Mouse (Mus musculus) thymus, adult 2 months (tissue): ENCODE measurements around the gene Tctex1d4. TPM values are rescaled to one million over a fixed set of nuclear protein-coding genes. Genes with fewer than 3 reads are reported as not detected.

Experiments
- DNase-seq: peaks from one replicate; pipeline ENCODE4 v3.0.0; 2021
- H3K27ac ChIP-seq: fragments of 200-500 bp; 2 replicates; pipeline ENCODE4 v1.5.1; 2012; ENCODE audit warnings: low read length, control low read depth; ENCODE audit not compliant: control insufficient read depth, insufficient read depth
- H3K27me3 ChIP-seq: fragments of 200-500 bp; 2 replicates; pipeline ENCODE4 v1.6.1; 2012; ENCODE audit warnings: mild to moderate bottlenecking, low read length, moderate library complexity, mixed read lengths; ENCODE audit not compliant: control insufficient read depth, insufficient read depth
- H3K36me3 ChIP-seq: fragments of 200-500 bp; 2 replicates; pipeline ENCODE4 v1.6.1; 2012; ENCODE audit warnings: mild to moderate bottlenecking, low read length, moderate library complexity; ENCODE audit not compliant: control insufficient read depth, insufficient read depth
- H3K4me1 ChIP-seq: fragments of 200-500 bp; replicated peaks from 2 replicates; pipeline ENCODE4 v1.6.1; 2012; ENCODE audit warnings: low read length; ENCODE audit not compliant: control insufficient read depth, insufficient read depth
- H3K4me3 ChIP-seq: fragments of 200-500 bp; 2 replicates; pipeline ENCODE4 v1.5.1; 2012; ENCODE audit warnings: mild to moderate bottlenecking, low read length, control low read depth, moderate library complexity; ENCODE audit not compliant: control insufficient read depth, insufficient read depth
- CTCF ChIP-seq: fragments of 200-500 bp; IDR thresholded peaks from 2 replicates; pipeline ENCODE4 v1.5.1; 2012; ENCODE audit warnings: mild to moderate bottlenecking, control low read depth, low read length, moderate library complexity, borderline replicate concordance; ENCODE audit not compliant: control insufficient read depth, poor library complexity, insufficient read depth; ENCODE audit errors: extremely low read depth
- POLR2A ChIP-seq: fragments of 200-500 bp; IDR thresholded peaks from 2 replicates; pipeline ENCODE4 v1.6.1; 2012; ENCODE audit warnings: mild to moderate bottlenecking, low read length, control low read depth, moderate library complexity; ENCODE audit not compliant: control insufficient read depth, poor library complexity, insufficient read depth; ENCODE audit errors: extremely low read depth
- WGBS: fragments of 180-500 bp; shearing (Covaris S2); methylation state at CpG from one replicate; pipeline ENCODE4 v1.1.7; 2018; 5-methylcytosine and 5-hydroxymethylcytosine counted together
- polyA plus RNA-seq: library from polyadenylated mRNA; depleted of rRNA; stranded (reverse); fragments of >200 nt; gene quantifications from 2 replicates; pipeline ENCODE4 v1.2.3, GENCODE M21; 2012

Gene Tctex1d4
- polyA plus RNA-seq, 1 experiment, result 1.1 TPM

DNA sequence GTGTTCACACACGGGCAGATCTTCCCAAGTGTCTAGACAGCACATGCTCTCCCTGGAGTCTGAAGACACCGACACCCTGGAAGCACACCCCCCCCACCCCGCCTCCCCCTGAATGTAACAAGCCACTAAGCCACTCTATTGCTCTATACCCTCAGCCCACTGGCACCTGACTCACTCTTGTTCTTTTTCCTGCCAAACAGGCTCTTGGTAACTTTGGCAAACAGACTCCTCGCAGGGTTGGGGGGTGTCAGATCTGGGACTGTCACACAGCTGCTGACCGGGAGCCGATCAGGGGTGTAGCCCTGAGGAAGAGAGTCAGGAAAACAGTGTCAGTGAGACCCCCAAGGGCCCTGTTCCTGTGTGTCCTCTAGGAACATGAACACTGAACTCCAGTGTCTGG, 4.6 kb downstream of the Tctex1d4 start:
- no peak for TF ChIP-seq POLR2A
- no peak for TF ChIP-seq CTCF
- Histone ChIP-seq H3K27ac (no peak overlapping the region), H3K36me3 (no peaks in the 10 kb centered on the region), H3K4me1 (peaks cover 17% of the 10 kb centered on the region), H3K27me3 (no peaks in the 10 kb centered on the region; the same call in 1 of the 2 replicates), H3K4me3 (no peak overlapping the region)
- 95% methylated on average over 6 of the region's 6 CpGs for WGBS
- no peak for DNase-seq

DNA sequence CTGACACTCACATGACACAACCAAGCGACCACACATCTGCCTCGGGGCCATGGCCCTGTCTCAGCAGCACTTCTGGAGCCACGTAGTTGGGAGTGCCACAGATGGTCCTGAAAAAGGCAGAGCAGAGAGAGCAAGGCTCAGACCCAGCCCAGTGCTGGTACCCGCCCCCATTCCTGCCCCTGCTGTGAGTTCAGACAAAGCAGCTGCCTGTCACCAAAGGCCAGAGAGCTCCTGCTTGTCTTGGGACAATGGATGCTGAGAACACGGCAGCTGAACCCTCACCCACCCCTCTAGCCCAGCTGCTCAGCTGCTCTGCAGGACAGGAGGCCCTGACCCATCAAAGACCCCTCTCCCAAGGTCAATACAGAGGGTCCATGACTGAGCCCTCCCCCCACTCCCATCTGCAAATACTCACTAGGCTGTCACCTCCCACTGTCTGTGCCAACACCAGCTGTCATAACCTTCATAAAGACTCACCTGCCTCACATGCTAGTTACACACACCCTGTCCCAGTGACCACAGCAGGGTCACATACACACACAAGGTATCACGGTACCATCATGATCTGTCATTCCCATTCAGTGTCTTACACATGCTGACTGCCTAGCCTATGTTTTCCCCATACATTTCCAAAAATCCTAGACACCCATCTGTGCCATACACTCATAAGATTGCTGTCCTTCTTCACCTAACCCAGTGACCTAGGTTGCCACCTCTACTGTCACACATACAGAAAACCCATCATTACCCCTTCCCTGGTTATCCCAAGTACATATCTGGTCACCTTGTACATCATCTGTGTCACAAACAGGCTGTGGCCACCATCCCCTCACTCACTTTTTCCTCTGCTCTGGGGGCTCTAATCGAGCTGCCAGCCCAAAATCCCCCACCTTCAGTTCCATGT, 5.5 kb downstream of the Tctex1d4 start:
- WGBS, result 85% methylated on average over 7 of the region's 7 CpGs
- DNase-seq, result no peak
- no peak for TF ChIP-seq CTCF
- no peak for TF ChIP-seq POLR2A

DNA sequence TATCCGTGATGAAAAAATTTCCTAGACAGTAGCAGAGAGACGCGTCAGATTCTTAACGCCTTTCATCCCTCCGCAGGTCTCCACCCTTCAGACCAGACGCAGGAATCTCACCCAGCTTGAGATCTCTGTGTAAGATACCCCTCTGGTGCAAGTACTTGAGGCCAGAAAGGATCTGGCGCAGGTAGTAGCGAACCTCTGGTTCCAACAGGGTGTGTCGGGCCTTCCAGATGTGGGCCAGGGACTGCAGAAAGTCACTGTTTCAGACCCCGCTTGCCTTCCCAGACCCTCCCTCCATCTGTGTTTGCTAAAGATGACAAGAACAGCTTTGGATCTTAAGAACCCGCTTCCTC, 6.2 kb downstream of the Tctex1d4 start:
- WGBS, result 85% methylated on average over 11 of the region's 11 CpGs

More for the DNA sequence above, 5.5 kb downstream of the Tctex1d4 start:
- H3K4me1 ChIP-seq, result peaks cover 11% of the 10 kb centered on the region
- H3K27ac ChIP-seq, result no peak overlapping the region
- H3K36me3 ChIP-seq, result no peaks in the 10 kb centered on the region
- no peaks in the 10 kb centered on the region; the same call in 1 of the 2 replicates for H3K27me3 ChIP-seq
- H3K4me3 ChIP-seq, result 0 out of 2 replicates have a peak overlapping the region, but pooled peaks have one; percentile 61

DNA sequence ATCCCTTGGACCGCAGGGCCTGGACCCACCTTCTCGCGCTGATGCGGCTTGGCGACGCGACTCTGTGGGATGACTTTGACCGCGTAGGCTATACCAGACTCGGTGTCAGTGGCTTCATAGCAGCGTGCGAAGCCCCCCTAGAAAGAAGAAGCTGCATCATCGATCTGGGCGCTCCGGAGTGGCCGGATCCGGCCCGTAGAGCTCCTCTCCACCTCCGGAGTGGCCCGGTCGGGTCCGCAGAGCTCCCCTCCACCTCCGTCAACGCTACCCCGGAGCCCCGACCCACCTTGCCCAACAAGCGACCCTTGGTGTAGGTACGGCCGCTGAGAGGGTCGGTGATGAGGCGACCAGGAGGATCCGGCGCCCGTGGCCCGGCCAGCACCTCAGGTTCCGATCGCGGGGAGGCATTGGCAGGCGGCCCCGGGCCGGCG, 6.8 kb downstream of the Tctex1d4 start:
- Histone ChIP-seq H3K4me1 (peaks cover 13% of the 10 kb centered on the region), H3K27ac (no peak overlapping the region), H3K36me3 (no peaks in the 10 kb centered on the region), H3K4me3 (peak overlapping the region; percentile 61), H3K27me3 (no peaks in the 10 kb centered on the region; the same call in 1 of the 2 replicates)
- no peak for DNase-seq
- TF ChIP-seq POLR2A (no peak), CTCF (no peak)
- WGBS, result under 1% methylated on average over 42 of the region's 42 CpGs

More for the DNA sequence above, 6.2 kb downstream of the Tctex1d4 start:
- peaks cover 11% of the 10 kb centered on the region for H3K4me1 ChIP-seq
- H3K27ac ChIP-seq, result no peak overlapping the region
- peak overlapping the region; percentile 61 for H3K4me3 ChIP-seq
- no peaks in the 10 kb centered on the region for H3K36me3 ChIP-seq
- no peak for DNase-seq
- H3K27me3 ChIP-seq, result no peaks in the 10 kb centered on the region; the same call in 1 of the 2 replicates
- TF ChIP-seq POLR2A, result no peak
- no peak for TF ChIP-seq CTCF

GRCm38 (mm10) chr4:117133817-117134600, 7.4 kb downstream of the Tctex1d4 start, which contains the start of gene Plk3:
Gene Plk3, minus strand, starts transcription at chr4:117133963.
- Histone ChIP-seq H3K36me3 (no peaks in the 10 kb centered on the region), H3K4me3 (peak within 1 kb of the TSS; percentile 61), H3K27me3 (no peaks in the 10 kb centered on the region; the same call in 1 of the 2 replicates), H3K4me1 (peaks cover 14% of the 10 kb centered on the region), H3K27ac (peak within 1 kb of the TSS; percentile 23; the same call in 1 of the 2 replicates)
- peak; percentile 98 for DNase-seq
- TF ChIP-seq CTCF (no peak), POLR2A (peak; percentile 37; the same call in 1 of the 2 replicates)
- WGBS, result 2% methylated on average over 47 of the region's 48 CpGs

DNA sequence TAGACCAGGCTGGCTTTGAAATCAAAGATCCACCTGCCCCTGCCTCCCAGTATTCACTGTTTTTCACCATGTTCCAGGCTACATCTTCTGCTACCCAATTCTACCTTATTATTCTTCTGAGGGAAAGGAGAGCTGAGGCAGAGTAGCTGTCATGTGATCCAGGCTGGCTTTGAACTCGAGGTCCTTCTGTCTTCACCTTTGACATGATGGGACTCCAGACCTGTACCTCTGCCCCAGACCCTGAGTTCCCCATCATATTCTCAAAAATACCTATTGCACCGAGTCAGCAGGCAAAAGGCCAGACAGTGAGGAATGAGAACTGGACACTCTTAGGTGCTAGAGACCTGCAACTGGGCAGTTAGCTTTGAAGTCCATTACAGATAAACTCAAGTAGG, 8.0 kb downstream of the Tctex1d4 start:
- 42% methylated on average over 2 of the region's 2 CpGs for WGBS
- no peak for DNase-seq
- H3K4me3 ChIP-seq, result no peak overlapping the region
- TF ChIP-seq CTCF (no peak), POLR2A (no peak)
- peak overlapping the region; percentile 23; the same call in 1 of the 2 replicates for H3K27ac ChIP-seq
- H3K36me3 ChIP-seq, result no peaks in the 10 kb centered on the region
- peaks cover 14% of the 10 kb centered on the region for H3K4me1 ChIP-seq
- H3K27me3 ChIP-seq, result no peaks in the 10 kb centered on the region; the same call in 1 of the 2 replicates
